ENCODE assay signal across 20 mouse cellular contexts in the genomic region with DNA sequence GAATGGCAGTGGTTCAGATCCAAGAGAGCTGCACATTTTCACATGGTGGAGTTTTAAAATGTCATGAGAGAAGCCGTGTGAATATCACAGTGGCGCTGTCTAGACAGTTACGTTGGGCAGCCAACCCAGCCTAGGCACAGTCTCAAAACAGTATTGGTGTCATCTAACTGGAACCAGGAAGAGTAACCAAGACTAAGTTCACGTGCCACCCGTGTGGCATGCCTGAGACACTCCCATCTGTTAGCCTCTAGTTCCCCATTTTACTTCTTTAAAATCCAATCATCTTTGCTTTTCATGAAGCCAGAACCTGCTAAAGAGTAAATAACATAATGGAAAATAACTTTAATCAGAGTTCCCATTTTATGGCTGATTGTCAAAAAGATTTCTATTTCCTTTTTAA.
DNase-seq lines count a peak whose midpoint lies in the region; TF ChIP-seq lines count a peak whose summit lies in the region.
"Had no signal": no experiment of that assay in that cellular context is flagged by ENCODE, and none has a peak within 500 bp of the region (broad histone marks: within the 10 kb centered on the region; RNA-seq: fewer than 3 reads in every experiment).

No protein-coding gene starts in this region.

- dilution Hi-C loops in CH12.LX (cut with MboI; ENCODE audit: extremely low pct_ligation_motif_present, extremely low pct_unique_long_range_greater_than_20kb, low sequenced_read_pairs): no loop called here

- TF ChIP-seq RAD21 in CH12.LX (IDR thresholded peaks at IDR 0.05; ENCODE audit: low read depth, low read length) (no peak), MEL (IDR thresholded peaks at IDR 0.05; ENCODE audit: low read depth, low read length) (no peak)

- TF ChIP-seq POLR2A in CH12.LX (IDR thresholded peaks at IDR 0.05; ENCODE audit: low read depth, low read length) (no peak), MEL (IDR thresholded peaks at IDR 0.05; ENCODE audit: control insufficient read depth in 1 of 2, insufficient read depth in 1 of 2, low read depth in 1 of 2, low read length in 2 of 2, poor library complexity in 1 of 2) (no peak)

- H3K4me3 ChIP-seq in CH12.LX (replicated peaks in 1 of 3; ENCODE audit: low read depth in 2 of 3, low read length in 2 of 3, poor library complexity in 1 of 3): no peak overlapping the region
- H3K4me3 ChIP-seq in MEL (ENCODE audit: control insufficient read depth in 1 of 2, insufficient read depth in 1 of 2, low read depth in 2 of 2, low read length in 2 of 2): no peak overlapping the region
- H3K4me3 ChIP-seq: embryonic facial prominence, embryonic 12.5 days; hindbrain, embryonic 13.5 days; left cerebral cortex, adult 2 months; liver, embryonic 12.5 days; myocyte; neural tube, embryonic 15.5 days had no signal

- H3K36me3 ChIP-seq in CH12.LX (replicated peaks in 1 of 2; ENCODE audit: control insufficient read depth in 1 of 2, insufficient read depth in 1 of 2, low read length in 1 of 2) (peaks cover 5 to 30% of the 10 kb centered on the region in 2 experiments), MEL (ENCODE audit: control insufficient read depth in 1 of 2, insufficient read depth in 2 of 2, low read length in 2 of 2) (peaks cover 2 to 10% of the 10 kb centered on the region in 2 experiments; a peak in 3 of 4 replicates)

- H3K4me1 ChIP-seq in CH12.LX (ENCODE audit: control insufficient read depth in 1 of 2, insufficient read depth in 2 of 2) (peaks cover 0 to 4% of the 10 kb centered on the region in 2 experiments; a peak in 1 of 4 replicates), MEL (ENCODE audit: control insufficient read depth in 1 of 2, insufficient read depth in 2 of 2, low read length in 2 of 2) (peaks cover 7 to 9% of the 10 kb centered on the region in 2 experiments; a peak in 3 of 4 replicates)
- H3K4me1 ChIP-seq: embryonic facial prominence, embryonic 12.5 days; liver, embryonic 12.5 days had no signal

- no peak overlapping the region for H3K27ac ChIP-seq in CH12.LX (ENCODE audit: insufficient read depth, low read depth)
- peak overlapping the region; percentile 63 for H3K27ac ChIP-seq in MEL (ENCODE audit: control insufficient read depth, low read depth, low read length)
- H3K27ac ChIP-seq: embryonic facial prominence, embryonic 12.5 days; hindbrain, embryonic 13.5 days; left cerebral cortex, adult 2 months; liver, embryonic 12.5 days; neural tube, embryonic 15.5 days had no signal

- H3K9ac ChIP-seq in CH12.LX (ENCODE audit: insufficient read depth, low read depth) (no peak overlapping the region), MEL (ENCODE audit: control insufficient read depth, low read depth, low read length, poor library complexity, severe bottlenecking) (peak overlapping the region; percentile 25; the same call in 1 of the 2 replicates)
- H3K9ac ChIP-seq: embryonic facial prominence, embryonic 12.5 days; forebrain, postnatal 0 days; hindbrain, embryonic 13.5 days; liver, embryonic 12.5 days; neural tube, embryonic 15.5 days had no signal

- DNase-seq in layer of hippocampus, adult 11-12 months (ENCODE audit: low spot score): peak; percentile 35
- no peak for DNase-seq in layer of hippocampus, postnatal 36 days
- no peak for DNase-seq in CH12.LX (ENCODE audit: extremely low read depth)
- peak; percentile 73 for DNase-seq in MEL (ENCODE audit: low read depth, low spot score)
- peak; percentile 22 to 39 for DNase-seq in monocyte, adult 2 months (ENCODE audit: low read depth in 1 of 2, low spot score in 2 of 2)
- DNase-seq in urinary bladder, postnatal 14 days (ENCODE audit: low spot score): no peak
- no peak for DNase-seq in MN1 (ENCODE audit: low spot score)
- DNase-seq: adrenal gland, postnatal 25 days; cerebellum, adult 2 months; forebrain, postnatal 0 days; kidney, adult 9 months; kidney, postnatal 36 days; thymus, postnatal 4 days had no signal

- in situ Hi-C loops in CH12.LX (cut with MboI; ENCODE audit: low pct_ligation_motif_present, low pct_unique_long_range_greater_than_20kb, low sequenced_read_pairs): no loop called here

- H3K27me3 ChIP-seq in CH12.LX (replicated peaks) (no peaks in the 10 kb centered on the region), MEL (ENCODE audit: control insufficient read depth in 1 of 2, insufficient read depth in 2 of 2, low read length in 2 of 2) (no peaks in the 10 kb centered on the region)
- H3K27me3 ChIP-seq: embryonic facial prominence, embryonic 12.5 days; hindbrain, embryonic 13.5 days; liver, embryonic 12.5 days; neural tube, embryonic 15.5 days had no signal

- TF ChIP-seq CTCF in CH12.LX (conservative IDR thresholded peaks at IDR 0.05 in 1 of 2, IDR thresholded peaks at IDR 0.05 in 1 of 2; ENCODE audit: low read depth in 2 of 2, low read length in 2 of 2) (no peak), MEL (IDR thresholded peaks at IDR 0.05 in 2 of 3, conservative IDR thresholded peaks at IDR 0.05 in 1 of 3; ENCODE audit: control insufficient read depth in 1 of 3, insufficient read depth in 1 of 3, low read depth in 2 of 3, low read length in 3 of 3, poor library complexity in 1 of 3, severe bottlenecking in 1 of 3) (no peak)

- TF ChIP-seq EP300 in CH12.LX (IDR thresholded peaks at IDR 0.05; ENCODE audit: low read length) (no peak), MEL (IDR thresholded peaks at IDR 0.05; ENCODE audit: low read depth in 1 of 2, low read length in 2 of 2) (peak in 1 of 2 experiments; percentile 13; a peak in 1 of 4 replicates)

- H3K79me2 ChIP-seq in CH12.LX (replicated peaks; ENCODE audit: control insufficient read depth, extremely low read depth, insufficient read depth, poor library complexity, severe bottlenecking) (no peaks in the 10 kb centered on the region; the same call in 1 of the 2 replicates), MEL (ENCODE audit: control insufficient read depth, insufficient read depth, low read length, poor library complexity) (no peaks in the 10 kb centered on the region)

- no peak overlapping the region for H3K4me2 ChIP-seq in CH12.LX (ENCODE audit: insufficient read depth, low read depth, poor library complexity, severe bottlenecking)
- H3K4me2 ChIP-seq: embryonic facial prominence, embryonic 12.5 days; hindbrain, embryonic 13.5 days; liver, embryonic 12.5 days; midbrain, embryonic 11.5 days; neural tube, embryonic 15.5 days had no signal

- H3K9me3 ChIP-seq in CH12.LX (replicated peaks; ENCODE audit: low read length): no peaks in the 10 kb centered on the region
- no peaks in the 10 kb centered on the region for H3K9me3 ChIP-seq in MEL (replicated peaks; ENCODE audit: insufficient read depth, low read length)
- H3K9me3 ChIP-seq: embryonic facial prominence, embryonic 12.5 days; hindbrain, embryonic 13.5 days; liver, embryonic 12.5 days; neural tube, embryonic 15.5 days had no signal

TF ChIP-seq in CH12.LX, 34 proteins besides CTCF, POLR2A, EP300 and RAD21:
- peak; percentile 51 for TF ChIP-seq BHLHE40 (IDR thresholded peaks at IDR 0.05; ENCODE audit: low read depth, low read length)
- no peak for TF ChIP-seq MXI1 (IDR thresholded peaks at IDR 0.05; ENCODE audit: low read depth, low read length)

TF ChIP-seq in MEL, 35 proteins besides CTCF, POLR2A, EP300 and RAD21:
- TF ChIP-seq MYC (IDR thresholded peaks at IDR 0.05; ENCODE audit: low read depth, low read length) (peak; percentile 71; the same call in 1 of the 2 replicates), POLR2AphosphoS2 (IDR thresholded peaks at IDR 0.05; ENCODE audit: low read length) (no peak), GATA1 (IDR thresholded peaks at IDR 0.05; ENCODE audit: low read depth, low read length) (peak; percentile 18; the same call in 1 of the 2 replicates), E2F4 (IDR thresholded peaks at IDR 0.05; ENCODE audit: borderline replicate concordance, low read depth, low read length) (no peak), MXI1 (IDR thresholded peaks at IDR 0.05; ENCODE audit: low read depth, low read length) (peak; percentile 89), ELF1 (IDR thresholded peaks at IDR 0.05; ENCODE audit: low read depth, low read length) (peak; percentile 54; the same call in 1 of the 2 replicates), ZC3H11A (IDR thresholded peaks at IDR 0.05; ENCODE audit: low read depth, low read length) (no peak), SIN3A (IDR thresholded peaks at IDR 0.05; ENCODE audit: low read length) (peak; percentile 60), USF1 (IDR thresholded peaks at IDR 0.05; ENCODE audit: low read depth, low read length) (peak; percentile 72), BHLHE40 (IDR thresholded peaks at IDR 0.05; ENCODE audit: borderline replicate concordance, low read depth, low read length) (peak; percentile 97), CHD2 (IDR thresholded peaks at IDR 0.05; ENCODE audit: low read length) (no peak), ZKSCAN1 (IDR thresholded peaks at IDR 0.05; ENCODE audit: low read depth, low read length) (no peak), TCF12 (IDR thresholded peaks at IDR 0.05; ENCODE audit: low read depth, low read length) (0 out of 2 replicates have a peak, but pooled peaks have one; percentile 8), MAX (IDR thresholded peaks at IDR 0.05; ENCODE audit: low read length) (peak; percentile 87), TAL1 (IDR thresholded peaks at IDR 0.05; ENCODE audit: low read length) (no peak), ETS1 (IDR thresholded peaks at IDR 0.05; ENCODE audit: low read depth, low read length) (peak; percentile 74)

Comparison
In these comparisons a context has a peak if more than half of its experiments do, and no peak if none do; other contexts are left out.
1. DNase-seq: peak in layer of hippocampus, adult 11-12 months (single experiment), MEL (single experiment) and monocyte, adult 2 months (2 of 2); none in layer of hippocampus, postnatal 36 days (0 of 2), CH12.LX (single experiment), urinary bladder, postnatal 14 days (single experiment) and MN1 (single experiment).